ENCODE assay signal across 8 mouse cellular contexts in the genomic region with DNA sequence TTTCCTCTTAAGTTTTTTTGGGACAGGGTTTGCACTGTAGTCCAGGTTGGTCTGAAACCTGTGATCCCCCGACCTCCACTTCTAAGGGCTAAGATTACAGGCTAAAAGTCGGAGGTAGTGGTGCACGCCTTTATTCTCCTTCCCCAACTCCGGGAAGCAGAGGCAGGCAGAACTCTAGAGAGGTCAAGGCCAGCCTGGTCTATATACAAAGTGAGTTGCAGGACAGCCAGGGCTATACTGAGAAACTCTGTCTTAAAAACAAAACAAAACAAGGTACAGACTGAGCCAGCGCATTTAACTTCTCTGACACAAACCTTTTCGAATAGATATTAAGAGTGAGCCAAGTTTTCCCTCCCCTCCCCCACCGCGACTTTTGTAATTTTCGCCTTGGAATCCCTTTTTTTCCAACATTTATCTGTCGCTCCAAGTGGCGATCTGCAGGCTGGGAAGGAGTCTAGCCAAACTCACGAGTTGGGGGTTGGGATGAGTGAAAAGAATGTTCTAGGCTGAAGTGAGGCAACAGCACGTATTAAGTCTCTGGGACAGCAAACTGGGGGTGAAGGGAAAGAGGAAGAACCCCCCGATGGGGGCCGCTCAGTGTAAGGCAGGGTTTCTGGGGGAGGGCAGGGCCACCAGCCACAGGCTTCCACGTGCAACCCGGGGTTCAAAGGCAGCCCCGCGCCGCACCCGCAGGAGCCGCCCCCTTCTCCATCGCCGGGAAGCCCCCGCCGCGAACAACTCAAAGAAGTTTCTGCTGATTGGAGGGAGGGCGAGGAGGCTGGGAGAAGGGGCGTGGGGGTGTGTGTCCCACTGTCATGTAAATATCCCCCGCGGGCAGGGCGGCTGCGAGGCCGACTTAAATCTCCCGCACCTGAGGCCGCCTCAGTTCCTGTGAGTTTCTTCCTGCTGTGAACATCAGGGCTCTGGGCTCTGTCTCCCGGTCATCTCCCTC. TPM values are rescaled to one million over a fixed set of nuclear protein-coding genes. Genes with fewer than 3 reads are reported as not detected.
DNase-seq lines count a peak whose midpoint lies in the region; ATAC-seq and TF ChIP-seq lines count a peak whose summit lies in the region.

No protein-coding gene starts in this region.

- H3K27me3 ChIP-seq in embryonic facial prominence, embryonic 14.5 days (replicated peaks; ENCODE audit: control insufficient read depth, insufficient read depth, low read length), result no peaks in the 10 kb centered on the region
- H3K27me3 ChIP-seq in hindbrain, embryonic 10.5 days (ENCODE audit: insufficient read depth, poor library complexity, severe bottlenecking), result no peaks in the 10 kb centered on the region
- no peaks in the 10 kb centered on the region for H3K27me3 ChIP-seq in limb, embryonic 14.5 days (ENCODE audit: control insufficient read depth, insufficient read depth, low read length)
- no peaks in the 10 kb centered on the region for H3K27me3 ChIP-seq in midbrain, embryonic 13.5 days

- peak; percentile 12; the same call in 1 of the 2 replicates for ATAC-seq in embryonic facial prominence, embryonic 14.5 days (ENCODE audit: low read depth)
- peak; percentile 9; the same call in 1 of the 2 replicates for ATAC-seq in limb, embryonic 14.5 days (ENCODE audit: low FRiP score, low read depth)
- no peak for ATAC-seq in midbrain, embryonic 13.5 days

- no peak for TF ChIP-seq POLR2A in limb, embryonic 14.5 days (IDR thresholded peaks at IDR 0.05; ENCODE audit: borderline replicate concordance, extremely low read depth, insufficient read depth, insufficient read length)

- H3K4me3 ChIP-seq in embryonic facial prominence, embryonic 14.5 days (ENCODE audit: low read depth, low read length), result peak overlapping the region; percentile 58
- H3K4me3 ChIP-seq in hindbrain, embryonic 10.5 days, result peak overlapping the region; percentile 82
- peak overlapping the region; percentile 59 for H3K4me3 ChIP-seq in limb, embryonic 14.5 days (replicated peaks; ENCODE audit: low read length)
- peak overlapping the region; percentile 48 for H3K4me3 ChIP-seq in midbrain, embryonic 13.5 days (replicated peaks)

- H3K27ac ChIP-seq in embryonic facial prominence, embryonic 14.5 days (replicated peaks; ENCODE audit: low read depth, low read length), result peak overlapping the region; percentile 85
- peak overlapping the region; percentile 96 for H3K27ac ChIP-seq in hindbrain, embryonic 10.5 days
- H3K27ac ChIP-seq in limb, embryonic 14.5 days (replicated peaks; ENCODE audit: low read depth, low read length), result peak overlapping the region; percentile 80
- H3K27ac ChIP-seq in midbrain, embryonic 13.5 days, result peak overlapping the region; percentile 78

- H3K4me2 ChIP-seq in embryonic facial prominence, embryonic 14.5 days (ENCODE audit: low read depth, low read length), result peak overlapping the region; percentile 73
- H3K4me2 ChIP-seq in limb, embryonic 14.5 days (replicated peaks; ENCODE audit: low read depth, low read length, severe bottlenecking), result peak overlapping the region; percentile 74
- peak overlapping the region; percentile 72 for H3K4me2 ChIP-seq in midbrain, embryonic 13.5 days (replicated peaks)

- DNase-seq in CD4-positive, CD25-positive, alpha-beta regulatory T cell, adult 2 months (ENCODE audit: low read depth, low spot score), result peak; percentile 74
- DNase-seq in T-cell, adult 2 months (ENCODE audit: low spot score), result peak; percentile 71
- peak; percentile 93 for DNase-seq in embryonic facial prominence, embryonic 14.5 days (ENCODE audit: low spot score)
- DNase-seq in hindbrain, embryonic 10.5 days (ENCODE audit: low spot score), result peak; percentile 86
- peak; percentile 75 for DNase-seq in limb, embryonic 14.5 days (ENCODE audit: low spot score)
- DNase-seq in testis, postnatal 10 days (ENCODE audit: low spot score), result peak; percentile 81
- DNase-seq in left cerebral cortex, adult 9 months (ENCODE audit: low spot score in 2 of 2), result no peak

- no peaks in the 10 kb centered on the region for H3K9me3 ChIP-seq in embryonic facial prominence, embryonic 14.5 days (ENCODE audit: control insufficient read depth, low read length)
- H3K9me3 ChIP-seq in hindbrain, embryonic 10.5 days, result no peaks in the 10 kb centered on the region
- no peaks in the 10 kb centered on the region for H3K9me3 ChIP-seq in limb, embryonic 14.5 days (ENCODE audit: control insufficient read depth, low read length)
- H3K9me3 ChIP-seq in midbrain, embryonic 13.5 days, result no peaks in the 10 kb centered on the region

- peaks cover 20% of the 10 kb centered on the region for H3K4me1 ChIP-seq in embryonic facial prominence, embryonic 14.5 days (ENCODE audit: control insufficient read depth, insufficient read depth, low read length)
- H3K4me1 ChIP-seq in hindbrain, embryonic 10.5 days (replicated peaks), result peaks cover 65% of the 10 kb centered on the region
- peaks cover 20% of the 10 kb centered on the region for H3K4me1 ChIP-seq in limb, embryonic 14.5 days (ENCODE audit: control insufficient read depth, insufficient read depth, low read length)
- peaks cover 37% of the 10 kb centered on the region for H3K4me1 ChIP-seq in midbrain, embryonic 13.5 days (replicated peaks)

- 10% methylated on average over 28 of the region's 37 CpGs for WGBS in embryonic facial prominence, embryonic 14.5 days
- WGBS in hindbrain, embryonic 10.5 days, result 9% methylated on average over 37 of the region's 37 CpGs
- 13% methylated on average over 23 of the region's 37 CpGs for WGBS in limb, embryonic 14.5 days
- WGBS in midbrain, embryonic 13.5 days, result 8% methylated on average over 37 of the region's 37 CpGs

- no peaks in the 10 kb centered on the region for H3K36me3 ChIP-seq in embryonic facial prominence, embryonic 14.5 days (ENCODE audit: control insufficient read depth, insufficient read depth, low read length)
- no peaks in the 10 kb centered on the region for H3K36me3 ChIP-seq in hindbrain, embryonic 10.5 days
- H3K36me3 ChIP-seq in limb, embryonic 14.5 days (ENCODE audit: control insufficient read depth, insufficient read depth, low read length), result no peaks in the 10 kb centered on the region
- no peaks in the 10 kb centered on the region for H3K36me3 ChIP-seq in midbrain, embryonic 13.5 days

- peak overlapping the region; percentile 80 for H3K9ac ChIP-seq in embryonic facial prominence, embryonic 14.5 days (ENCODE audit: low read depth, low read length)
- peak overlapping the region; percentile 59 for H3K9ac ChIP-seq in limb, embryonic 14.5 days (ENCODE audit: low read depth, low read length, severe bottlenecking)
- H3K9ac ChIP-seq in midbrain, embryonic 13.5 days (replicated peaks), result peak overlapping the region; percentile 69

RNA-seq across cellular contexts. Expression of gene Set, which starts 4.3 kb away (rescaled TPM):
- 351 and 393 TPM in 2 replicates for polyA plus RNA-seq in embryonic facial prominence, embryonic 14.5 days (2014; fragmentation: Nextera tagmentation; extraction: Ambion mirVana)
- polyA plus RNA-seq in hindbrain, embryonic 10.5 days (2016; fragmentation: Nextera tagmentation; extraction: Ambion mirVana), result 607 and 799 TPM in 2 replicates
- 178 and 295 TPM in 2 replicates for polyA plus RNA-seq in limb, embryonic 14.5 days (2012; rRNA removed)
- polyA plus RNA-seq in limb, embryonic 14.5 days (2014; fragmentation: Nextera tagmentation; extraction: Ambion mirVana), result 426 and 451 TPM in 2 replicates
- 448 and 482 TPM in 2 replicates for polyA plus RNA-seq in midbrain, embryonic 13.5 days (2015; fragmentation: Nextera tagmentation; extraction: Ambion mirVana)

RNA-seq across cellular contexts. Expression of gene Wdr34, which starts 12.8 kb away (rescaled TPM):
- 29.0 and 33.7 TPM in 2 replicates for polyA plus RNA-seq in embryonic facial prominence, embryonic 14.5 days (2014; fragmentation: Nextera tagmentation; extraction: Ambion mirVana)
- 27.3 and 36.7 TPM in 2 replicates for polyA plus RNA-seq in hindbrain, embryonic 10.5 days (2016; fragmentation: Nextera tagmentation; extraction: Ambion mirVana)
- polyA plus RNA-seq in limb, embryonic 14.5 days (2012; rRNA removed), result 44.0 and 53.5 TPM in 2 replicates
- 30.1 and 33.1 TPM in 2 replicates for polyA plus RNA-seq in limb, embryonic 14.5 days (2014; fragmentation: Nextera tagmentation; extraction: Ambion mirVana)
- 59.6 and 62.3 TPM in 2 replicates for polyA plus RNA-seq in midbrain, embryonic 13.5 days (2015; fragmentation: Nextera tagmentation; extraction: Ambion mirVana)

RNA-seq across cellular contexts. Expression of gene Pkn3, which starts 16.0 kb away (rescaled TPM):
- 5.6 and 7.6 TPM in 2 replicates for polyA plus RNA-seq in embryonic facial prominence, embryonic 14.5 days (2014; fragmentation: Nextera tagmentation; extraction: Ambion mirVana)
- polyA plus RNA-seq in hindbrain, embryonic 10.5 days (2016; fragmentation: Nextera tagmentation; extraction: Ambion mirVana), result 9.7 TPM in 2 replicates
- 24.8 and 26.9 TPM in 2 replicates for polyA plus RNA-seq in limb, embryonic 14.5 days (2012; rRNA removed)
- polyA plus RNA-seq in limb, embryonic 14.5 days (2014; fragmentation: Nextera tagmentation; extraction: Ambion mirVana), result 5.9 and 6.4 TPM in 2 replicates
- polyA plus RNA-seq in midbrain, embryonic 13.5 days (2015; fragmentation: Nextera tagmentation; extraction: Ambion mirVana), result 2.8 and 3.8 TPM in 2 replicates

RNA-seq across cellular contexts. Expression of gene Zdhhc12, which starts 32.0 kb away (rescaled TPM):
- 26.1 and 28.9 TPM in 2 replicates for polyA plus RNA-seq in embryonic facial prominence, embryonic 14.5 days (2014; fragmentation: Nextera tagmentation; extraction: Ambion mirVana)
- 37.6 and 41.5 TPM in 2 replicates for polyA plus RNA-seq in hindbrain, embryonic 10.5 days (2016; fragmentation: Nextera tagmentation; extraction: Ambion mirVana)
- polyA plus RNA-seq in limb, embryonic 14.5 days (2012; rRNA removed), result 53.2 and 68.8 TPM in 2 replicates
- 21.9 and 23.2 TPM in 2 replicates for polyA plus RNA-seq in limb, embryonic 14.5 days (2014; fragmentation: Nextera tagmentation; extraction: Ambion mirVana)
- polyA plus RNA-seq in midbrain, embryonic 13.5 days (2015; fragmentation: Nextera tagmentation; extraction: Ambion mirVana), result 18.9 and 19.0 TPM in 2 replicates

Comparison
In these comparisons a context has a peak if more than half of its experiments do, and no peak if none do; other contexts are left out.
1. DNase-seq: peak in CD4-positive, CD25-positive, alpha-beta regulatory T cell, adult 2 months (single experiment), T-cell, adult 2 months (single experiment), embryonic facial prominence, embryonic 14.5 days (single experiment), hindbrain, embryonic 10.5 days (single experiment), limb, embryonic 14.5 days (single experiment) and testis, postnatal 10 days (single experiment); none in left cerebral cortex, adult 9 months (0 of 2).
2. Peak in every context shown above with its lines, with median percentiles within 50 percentile points of each other: H3K27ac ChIP-seq, H3K4me2 ChIP-seq, H3K4me3 ChIP-seq and H3K9ac ChIP-seq.